Mouse (Mus musculus): Measurements from ENCODE around the gene Fars2. TPM values are rescaled to one million over a fixed set of nuclear protein-coding genes. Genes with fewer than 3 reads are reported as not detected.

Gene Fars2
- total and polyA plus RNA-seq, 2 experiments from 2014 or later: 30.3 to 30.6 TPM

- 96% methylated on average over 5 of the region's 5 CpGs for WGBS
- TF ChIP-seq CTCF (IDR thresholded peaks at IDR 0.05): no peak
- Histone ChIP-seq H3K27ac (ENCODE audit: low read depth, low read length) (no peak overlapping the region), H3K9ac (replicated peaks; ENCODE audit: low read length, poor library complexity, severe bottlenecking) (no peak overlapping the region), H3K9me3 (ENCODE audit: low read length) (no peaks in the 10 kb centered on the region), H3K4me1 (ENCODE audit: insufficient read depth, low read length) (no peaks in the 10 kb centered on the region), H3K36me3 (ENCODE audit: insufficient read depth, low read length) (0 out of 2 replicates have a peak, but pooled peaks cover 8% of the 10 kb centered on the region), H3K27me3 (ENCODE audit: insufficient read depth, low read length) (no peaks in the 10 kb centered on the region), H3K4me3 (ENCODE audit: low read depth, low read length) (no peak overlapping the region), H3K4me2 (ENCODE audit: low read depth, low read length, poor library complexity, severe bottlenecking) (no peak overlapping the region)
- ATAC-seq (ENCODE audit: low FRiP score): no peak
- DNase-seq (ENCODE audit: low spot score): no peak
Measured at GRCm38 (mm10) chr13:36086608-36087391, 30.4 kb upstream of the Fars2 start.

- Histone ChIP-seq H3K27me3 (ENCODE audit: insufficient read depth, low read length) (no peaks in the 10 kb centered on the region), H3K36me3 (ENCODE audit: insufficient read depth, low read length) (0 out of 2 replicates have a peak, but pooled peaks cover 8% of the 10 kb centered on the region), H3K4me2 (ENCODE audit: low read depth, low read length, poor library complexity, severe bottlenecking) (no peak overlapping the region), H3K9ac (replicated peaks; ENCODE audit: low read length, poor library complexity, severe bottlenecking) (no peak overlapping the region), H3K4me3 (ENCODE audit: low read depth, low read length) (no peak overlapping the region), H3K4me1 (ENCODE audit: insufficient read depth, low read length) (no peaks in the 10 kb centered on the region), H3K27ac (ENCODE audit: low read depth, low read length) (no peak overlapping the region), H3K9me3 (ENCODE audit: low read length) (no peaks in the 10 kb centered on the region)
- no peak for TF ChIP-seq CTCF (IDR thresholded peaks at IDR 0.05)
- DNase-seq (ENCODE audit: low spot score) (no peak), ATAC-seq (ENCODE audit: low FRiP score) (no peak)
- WGBS: 93% methylated on average over 2 of the region's 2 CpGs
Measured at GRCm38 (mm10) chr13:36087427-36087826, 29.8 kb upstream of the Fars2 start.

DNA sequence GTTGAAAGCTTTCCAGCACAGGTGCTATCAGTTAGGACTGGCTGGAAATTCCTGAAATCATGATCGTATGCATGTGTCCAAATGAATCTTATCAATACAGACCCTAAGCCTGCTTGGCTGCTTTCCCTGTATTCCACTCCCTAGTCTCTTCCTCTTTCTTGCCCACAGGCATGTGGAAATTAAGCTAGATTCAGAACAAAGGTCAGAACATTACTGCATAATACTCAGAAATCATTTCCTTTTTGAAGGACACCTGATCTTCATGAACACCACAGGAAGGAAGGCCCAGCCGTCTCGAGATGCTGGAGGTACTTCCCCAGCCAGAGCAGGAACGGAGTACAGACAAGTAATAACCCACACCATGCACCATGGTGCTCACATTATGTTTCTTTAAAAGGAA, 29.0 kb upstream of the Fars2 start:
- H3K4me3 ChIP-seq (ENCODE audit: low read depth, low read length): no peak overlapping the region
- no peak for ATAC-seq (ENCODE audit: low FRiP score)
- no peaks in the 10 kb centered on the region for H3K27me3 ChIP-seq (ENCODE audit: insufficient read depth, low read length)
- 0 out of 2 replicates have a peak, but pooled peaks cover 8% of the 10 kb centered on the region for H3K36me3 ChIP-seq (ENCODE audit: insufficient read depth, low read length)
- 86% methylated on average over 4 of the region's 4 CpGs for WGBS
- no peak overlapping the region for H3K9ac ChIP-seq (replicated peaks; ENCODE audit: low read length, poor library complexity, severe bottlenecking)
- DNase-seq (ENCODE audit: low spot score): no peak
- H3K9me3 ChIP-seq (ENCODE audit: low read length): no peaks in the 10 kb centered on the region
- no peaks in the 10 kb centered on the region for H3K4me1 ChIP-seq (ENCODE audit: insufficient read depth, low read length)
- no peak overlapping the region for H3K4me2 ChIP-seq (ENCODE audit: low read depth, low read length, poor library complexity, severe bottlenecking)
- H3K27ac ChIP-seq (ENCODE audit: low read depth, low read length): no peak overlapping the region
- TF ChIP-seq CTCF (IDR thresholded peaks at IDR 0.05): no peak

DNA sequence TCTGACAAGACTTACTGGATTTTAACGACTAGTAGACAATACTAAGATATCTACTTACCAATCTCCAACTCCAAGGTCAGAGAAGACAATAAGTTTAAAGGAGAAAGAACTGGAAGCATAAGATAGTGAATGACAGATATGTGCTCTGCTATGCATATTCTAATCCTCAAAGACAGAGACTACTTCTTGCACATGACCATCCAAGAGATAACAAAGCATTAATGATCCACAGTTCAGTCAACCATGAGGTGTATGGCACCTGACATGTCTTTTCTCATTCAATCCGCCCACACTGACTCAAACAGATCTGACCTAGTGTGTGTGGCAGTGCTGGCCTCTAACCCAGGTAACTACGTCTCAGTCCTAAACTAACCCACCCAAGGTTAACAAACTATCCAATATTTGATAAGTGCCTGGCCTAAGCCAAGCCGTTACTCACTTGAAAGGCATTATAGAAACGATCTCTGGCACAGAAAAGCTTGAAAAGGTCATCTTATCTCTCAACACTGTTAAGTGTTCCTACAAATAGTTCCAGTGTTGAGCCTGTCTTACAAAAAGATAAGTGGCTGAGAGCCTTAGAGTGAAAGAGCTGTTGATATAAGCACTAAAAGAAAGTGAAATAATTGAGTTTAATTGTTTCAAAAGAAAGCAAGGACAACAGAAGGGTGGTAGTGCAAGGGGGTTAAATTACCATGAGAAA, 20.4 kb upstream of the Fars2 start:
- Histone ChIP-seq H3K4me2 (ENCODE audit: low read depth, low read length, poor library complexity, severe bottlenecking) (no peak overlapping the region), H3K36me3 (ENCODE audit: insufficient read depth, low read length) (no peaks in the 10 kb centered on the region), H3K4me3 (ENCODE audit: low read depth, low read length) (no peak overlapping the region), H3K27ac (ENCODE audit: low read depth, low read length) (no peak overlapping the region), H3K27me3 (ENCODE audit: insufficient read depth, low read length) (no peaks in the 10 kb centered on the region), H3K4me1 (ENCODE audit: insufficient read depth, low read length) (no peaks in the 10 kb centered on the region), H3K9me3 (ENCODE audit: low read length) (no peaks in the 10 kb centered on the region), H3K9ac (replicated peaks; ENCODE audit: low read length, poor library complexity, severe bottlenecking) (no peak overlapping the region)
- WGBS: 92% methylated on average over 5 of the region's 5 CpGs
- no peak for TF ChIP-seq CTCF (IDR thresholded peaks at IDR 0.05)
- DNase-seq (ENCODE audit: low spot score) (no peak), ATAC-seq (ENCODE audit: low FRiP score) (no peak)

DNA sequence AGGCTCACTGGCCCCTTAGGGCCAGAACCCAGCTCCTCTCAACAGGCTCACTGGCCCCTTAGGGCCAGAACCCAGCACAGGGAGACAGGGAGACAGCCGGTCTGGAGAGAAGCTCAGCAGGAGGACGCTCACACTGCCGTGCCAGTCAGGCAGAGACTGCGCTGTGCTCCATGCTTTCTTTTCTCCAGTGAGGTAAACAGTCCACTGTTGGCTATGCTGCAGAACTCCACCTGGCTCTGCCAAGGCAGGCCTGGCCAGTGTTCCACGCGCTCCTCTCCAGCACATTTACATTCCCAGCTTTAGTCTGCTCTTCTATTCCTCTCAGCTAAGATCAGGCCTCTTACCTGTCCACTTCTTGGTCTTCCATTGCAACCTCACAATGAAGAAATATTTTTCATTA, 11.6 kb upstream of the Fars2 start:
- no peak for DNase-seq (ENCODE audit: low spot score)
- TF ChIP-seq CTCF (IDR thresholded peaks at IDR 0.05): no peak
- Histone ChIP-seq H3K36me3 (ENCODE audit: insufficient read depth, low read length) (no peaks in the 10 kb centered on the region), H3K27me3 (ENCODE audit: insufficient read depth, low read length) (no peaks in the 10 kb centered on the region), H3K27ac (ENCODE audit: low read depth, low read length) (no peak overlapping the region), H3K4me2 (ENCODE audit: low read depth, low read length, poor library complexity, severe bottlenecking) (no peak overlapping the region), H3K4me1 (ENCODE audit: insufficient read depth, low read length) (no peaks in the 10 kb centered on the region), H3K9ac (replicated peaks; ENCODE audit: low read length, poor library complexity, severe bottlenecking) (no peak overlapping the region), H3K9me3 (ENCODE audit: low read length) (no peaks in the 10 kb centered on the region), H3K4me3 (ENCODE audit: low read depth, low read length) (no peak overlapping the region)
- no peak for ATAC-seq (ENCODE audit: low FRiP score)
- whole genome bisulfite sequencing: 80% methylated on average over 6 of the region's 6 CpGs

DNA sequence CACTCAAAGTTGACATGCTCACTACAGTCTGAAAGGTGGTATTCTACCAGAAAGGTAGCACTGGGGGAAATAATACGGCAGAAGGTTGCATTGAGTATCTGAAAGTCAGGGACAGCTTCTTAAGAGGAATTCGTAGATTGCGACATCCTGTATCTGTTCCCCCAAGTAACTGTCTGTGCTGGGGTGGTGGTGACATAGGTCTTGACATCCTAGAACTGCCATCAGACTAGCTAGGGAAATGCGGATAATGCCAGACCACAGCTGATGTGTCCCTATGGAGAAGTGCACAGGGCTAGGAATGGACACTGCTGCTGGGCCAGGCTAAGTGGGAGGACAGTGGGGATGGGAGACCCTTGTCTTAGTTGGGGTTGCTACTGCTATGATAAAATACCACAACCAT, 8.7 kb upstream of the Fars2 start:
- H3K4me1 ChIP-seq (ENCODE audit: insufficient read depth, low read length): no peaks in the 10 kb centered on the region
- no peak for DNase-seq (ENCODE audit: low spot score)
- no peak overlapping the region for H3K4me2 ChIP-seq (ENCODE audit: low read depth, low read length, poor library complexity, severe bottlenecking)
- no peaks in the 10 kb centered on the region for H3K36me3 ChIP-seq (ENCODE audit: insufficient read depth, low read length)
- WGBS: 96% methylated on average over 4 of the region's 4 CpGs
- H3K4me3 ChIP-seq (ENCODE audit: low read depth, low read length): no peak overlapping the region
- no peak for ATAC-seq (ENCODE audit: low FRiP score)
- TF ChIP-seq CTCF (IDR thresholded peaks at IDR 0.05): no peak
- no peak overlapping the region for H3K9ac ChIP-seq (replicated peaks; ENCODE audit: low read length, poor library complexity, severe bottlenecking)
- H3K9me3 ChIP-seq (ENCODE audit: low read length): no peaks in the 10 kb centered on the region
- H3K27ac ChIP-seq (ENCODE audit: low read depth, low read length): no peak overlapping the region
- no peaks in the 10 kb centered on the region for H3K27me3 ChIP-seq (ENCODE audit: insufficient read depth, low read length)

All from midbrain, postnatal 0 days (tissue).